In the genomic region with DNA sequence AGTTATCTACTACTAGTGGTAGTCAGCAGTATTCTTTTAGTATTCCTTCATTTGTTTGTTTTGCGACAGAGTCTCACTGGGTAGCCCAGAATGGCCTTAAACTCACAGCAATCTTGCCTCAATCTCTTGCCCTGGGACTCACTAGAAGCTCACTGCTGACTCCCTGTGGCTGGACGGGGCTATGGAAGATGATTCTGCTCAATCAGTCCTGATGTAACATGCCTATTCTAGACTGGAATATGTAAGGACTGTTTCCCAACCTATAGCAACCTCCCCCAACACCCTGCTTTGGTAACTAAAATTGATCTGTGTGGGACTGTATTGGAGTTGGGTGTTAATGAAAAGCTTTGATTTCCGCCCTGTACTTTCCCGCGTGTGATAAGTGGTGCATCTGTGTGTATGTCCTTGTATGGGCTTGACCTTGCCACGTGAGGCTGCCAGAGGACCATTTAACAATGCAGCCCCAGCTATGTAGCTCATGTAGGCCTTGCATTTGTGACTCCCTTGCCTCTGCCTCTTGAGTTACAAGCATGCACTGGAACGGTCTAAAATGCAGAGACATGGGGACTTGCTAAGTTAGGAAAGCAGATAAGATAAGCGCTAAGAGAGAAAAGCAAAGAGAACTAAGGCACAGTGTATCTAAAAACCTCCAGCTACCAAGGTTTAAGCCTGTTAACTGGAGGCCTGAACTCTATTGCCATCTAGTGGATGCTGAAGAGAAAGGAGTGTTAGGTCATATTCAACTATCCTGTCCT, we compare ENCODE assay signal across 9 mouse cellular contexts. TPM values are rescaled to one million over a fixed set of nuclear protein-coding genes. Genes with fewer than 3 reads are reported as not detected.
A peak's percentile ranks its signal among the peaks of the same experiment; 100 is the strongest.
DNase-seq lines count a peak whose midpoint lies in the region; ATAC-seq and TF ChIP-seq lines count a peak whose summit lies in the region.
"Had no signal": no experiment of that assay in that cellular context is flagged by ENCODE, and none has a peak within 500 bp of the region (broad histone marks: within the 10 kb centered on the region; RNA-seq: fewer than 3 reads in every experiment).

No protein-coding gene starts in this region.

- CTCF ChIA-PET in Patski (lab: Charles Lee), result interaction anchor here (0.7 to 4.6 kb wide), 8 partner anchors 9 to 74 kb away, joined by 3 to 31 read pairs (median 4); no protein-coding TSS in a partner anchor

- ATAC-seq in Patski, result no peak
- peak; percentile 73 for ATAC-seq in megakaryocyte, adult 5-6 weeks (ENCODE audit: poor library complexity, severe bottlenecking)

- no peak overlapping the region for H3K4me3 ChIP-seq in gastrocnemius, adult 2 months

- POLR2A ChIA-PET in Patski (lab: Charles Lee), result interaction anchor here (1.3 kb wide), 1 partner anchor 70 kb away, joined by 3 read pairs; no protein-coding TSS in a partner anchor

- H3K27me3 ChIP-seq in Patski, result no peaks in the 10 kb centered on the region

- H3K27ac ChIP-seq in gastrocnemius, adult 2 months, result peak overlapping the region; percentile 56; the same call in 1 of the 2 replicates

- peak; percentile 75 for TF ChIP-seq CTCF in gastrocnemius, adult 2 months (IDR thresholded peaks at IDR 0.05)
- peak; percentile 52 for TF ChIP-seq CTCF in Patski (IDR thresholded peaks at IDR 0.05)

- peak; percentile 41 for DNase-seq in gastrocnemius, adult 2 months
- DNase-seq in gastrocnemius, adult 8-10 months (ENCODE audit: low spot score in 2 of 2), result no peak
- no peak for DNase-seq in Patski (ENCODE audit: low read depth, low spot score)
- DNase-seq in embryo, embryonic 10.5 days (ENCODE audit: low spot score), result peak; percentile 84
- peak; percentile 36 to 45 for DNase-seq in heart, postnatal 36 days
- peak; percentile 50 to 63 for DNase-seq in layer of hippocampus, postnatal 10 days (ENCODE audit: low spot score in 2 of 2)
- peak; percentile 31 for DNase-seq in right cerebral cortex, postnatal 4 days

- intact Hi-C loops in gastrocnemius, adult 2 months (cut with DNase I), result loop anchor here (1.0 to 2.0 kb wide), 3 partner anchors 38 to 112 kb away; no protein-coding TSS in a partner anchor
- intact Hi-C loops in heart, postnatal 36 days (cut with DNase I), result loop anchor here (1.0 to 2.0 kb wide), 3 partner anchors 38 to 114 kb away; partner anchors contain the start of gene Rbm28

- in situ Hi-C loops in Patski (cut with MboI; ENCODE audit: low pct_unique_long_range_greater_than_20kb), result loop anchor here (5.0 kb wide), 3 partner anchors 36 to 111 kb away; partner anchors contain the start of gene Rbm28

RNA-seq across cellular contexts. Expression of gene Fam71f2, which starts 0.7 kb away (rescaled TPM):
- total RNA-seq in gastrocnemius, adult 2 months (2021), result under 1 TPM in 1 of 2 experiments, not detected in 1; 0.25 TPM
- total RNA-seq in gastrocnemius, adult 8-10 months (2022), result not detected
- 0.12 TPM for polyA plus RNA-seq in Patski (2021)
- total RNA-seq in heart, postnatal 36 days (2021), result under 1 TPM in 1 of 2 experiments, not detected in 1; 0.27 TPM
- not detected for total RNA-seq in layer of hippocampus, postnatal 10 days (2021)
- not detected in 2 replicates for total RNA-seq in megakaryocyte, adult 5-6 weeks (2015)
- not detected in 2 replicates for total RNA-seq in megakaryocyte, adult 5-6 weeks (2017)

RNA-seq across cellular contexts. Expression of gene Hilpda, which starts 6.4 kb away (rescaled TPM):
- total RNA-seq in gastrocnemius, adult 2 months (2021), result 1 to 10 TPM; 2.9 to 4.0 TPM
- 1 to 10 TPM; 2.8 to 3.9 (median 3.3) TPM for total RNA-seq in gastrocnemius, adult 8-10 months (2022)
- 14.0 TPM for polyA plus RNA-seq in Patski (2021)
- 1 to 10 TPM; 4.4 to 5.7 TPM for total RNA-seq in heart, postnatal 36 days (2021)
- total RNA-seq in layer of hippocampus, postnatal 10 days (2021), result 1 to 10 TPM; 7.3 to 7.6 TPM
- 2.2 and 7.1 TPM in 2 replicates for total RNA-seq in megakaryocyte, adult 5-6 weeks (2015)
- total RNA-seq in megakaryocyte, adult 5-6 weeks (2017), result 1.9 and 3.1 TPM in 2 replicates

RNA-seq across cellular contexts. Expression of gene Fam71f1, which starts 40.2 kb away (rescaled TPM):
- not detected for total RNA-seq in gastrocnemius, adult 2 months (2021)
- not detected for total RNA-seq in gastrocnemius, adult 8-10 months (2022)
- 0.18 TPM for polyA plus RNA-seq in Patski (2021)
- not detected for total RNA-seq in heart, postnatal 36 days (2021)
- not detected for total RNA-seq in layer of hippocampus, postnatal 10 days (2021)
- not detected in 2 replicates for total RNA-seq in megakaryocyte, adult 5-6 weeks (2015)
- total RNA-seq in megakaryocyte, adult 5-6 weeks (2017), result not detected in 2 replicates
- polyA plus RNA-seq: small intestine, adult 2 months had no signal

Comparison
In these comparisons a context has a peak if more than half of its experiments do, and no peak if none do; other contexts are left out.
1. DNase-seq: peak in gastrocnemius, adult 2 months (single experiment), embryo, embryonic 10.5 days (single experiment), heart, postnatal 36 days (2 of 2), layer of hippocampus, postnatal 10 days (2 of 2) and right cerebral cortex, postnatal 4 days (single experiment); none in gastrocnemius, adult 8-10 months (0 of 2) and Patski (single experiment).